Mouse (Mus musculus) kidney, embryonic 14.5 days (tissue): Measurements from ENCODE around the gene Ehd3. TPM values are rescaled to one million over a fixed set of nuclear protein-coding genes. Genes with fewer than 3 reads are reported as not detected.
"Not testable (repeated sequence)": the region's sequence is repeated elsewhere in the genome, so short reads cannot be mapped to it uniquely, and the experiment has no call there.

Experiments
- ATAC-seq: fragments of 200-750 bp; cut with Nextera tagmentation; 2 replicates; pipeline ENCODE4 v1.8.0; 2017; ENCODE audit warnings: moderate number of reproducible peaks, mild to moderate bottlenecking, moderate TSS enrichment, moderate library complexity; ENCODE audit not compliant: low FRiP score, low TSS enrichment
- H3K27ac ChIP-seq: fragments of 300-500 bp; sonication (generic); 2 replicates; pipeline ENCODE4 v1.5.1; 2014; ENCODE audit warnings: low read depth, mild to moderate bottlenecking, low read length, moderate library complexity, mixed read lengths
- H3K27me3 ChIP-seq: fragments of 300-500 bp; sonication (generic); 2 replicates; pipeline ENCODE4 v1.6.1; 2014; ENCODE audit warnings: mild to moderate bottlenecking, low read length; ENCODE audit not compliant: control insufficient read depth, insufficient read depth
- H3K36me3 ChIP-seq: fragments of 300-500 bp; sonication (generic); 2 replicates; pipeline ENCODE4 v1.6.1; 2014; ENCODE audit warnings: low read length, mixed read lengths; ENCODE audit not compliant: control insufficient read depth, insufficient read depth
- H3K4me1 ChIP-seq: fragments of 300-500 bp; sonication (generic); 2 replicates; pipeline ENCODE4 v1.6.1; 2014; ENCODE audit warnings: low read length, mixed read lengths; ENCODE audit not compliant: control insufficient read depth, insufficient read depth
- H3K4me2 ChIP-seq: fragments of 300-500 bp; sonication (generic); replicated peaks from 2 replicates; pipeline ENCODE4 v1.6.1; 2014; ENCODE audit warnings: low read depth, mild to moderate bottlenecking, low read length
- H3K4me3 ChIP-seq: fragments of 300-500 bp; sonication (generic); 2 replicates; pipeline ENCODE4 v1.5.1; 2014; ENCODE audit warnings: mild to moderate bottlenecking, low read length
- H3K9ac ChIP-seq: fragments of 300-500 bp; sonication (generic); 2 replicates; pipeline ENCODE4 v1.6.1; 2014; ENCODE audit warnings: low read depth, mild to moderate bottlenecking, low read length, moderate library complexity
- H3K9me3 ChIP-seq: fragments of 300-500 bp; sonication (generic); 2 replicates; pipeline ENCODE4 v1.6.1; 2016; ENCODE audit warnings: low read length; ENCODE audit not compliant: control insufficient read depth
- WGBS: fragments of 180-500 bp; shearing (Covaris S2); extraction: QIAGEN DNeasy Blood & Tissue Kit; methylation state at CpG from one replicate; pipeline ENCODE4 v1.1.7; 2014; 5-methylcytosine and 5-hydroxymethylcytosine counted together
- polyA plus RNA-seq: library from polyadenylated mRNA; unstranded; fragments of >200 nt; fragmentation: Nextera tagmentation; extraction: Ambion mirVana; gene quantifications from 2 replicates; pipeline ENCODE4 v1.2.1, GENCODE M21; 2014

The Ehd3 gene
- polyA plus RNA-seq, 1 experiment from 2014 or later: 11.4 TPM

DNA sequence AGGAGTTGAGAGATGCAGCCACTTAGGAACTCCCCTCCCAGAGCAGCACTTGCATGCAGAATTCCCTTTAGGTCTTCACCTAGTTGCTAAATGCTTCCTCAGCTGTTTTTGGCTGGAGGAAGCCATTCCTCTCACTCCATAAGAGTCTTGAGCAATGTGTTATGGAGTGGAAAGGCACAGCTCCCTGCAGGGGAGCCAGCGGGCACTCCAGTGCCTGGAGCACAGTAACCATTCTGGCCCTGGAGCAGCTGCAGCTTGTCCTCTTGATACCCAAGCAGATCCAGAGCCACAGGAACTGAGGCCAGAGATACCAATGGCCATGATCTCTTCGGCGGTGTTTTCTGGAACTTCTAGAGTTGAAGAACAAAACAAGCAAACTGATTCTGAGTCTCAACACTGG is 32.7 kb downstream of the Ehd3 start:
- WGBS: 90% methylated on average over 3 of the region's 3 CpGs
- no peak overlapping the region for H3K4me2 ChIP-seq
- no peak overlapping the region for H3K9ac ChIP-seq
- no peaks in the 10 kb centered on the region for H3K9me3 ChIP-seq
- no peaks in the 10 kb centered on the region for H3K4me1 ChIP-seq
- H3K27me3 ChIP-seq: no peaks in the 10 kb centered on the region
- no peaks in the 10 kb centered on the region for H3K36me3 ChIP-seq
- ATAC-seq: no peak
- no peak overlapping the region for H3K4me3 ChIP-seq
- no peak overlapping the region for H3K27ac ChIP-seq

DNA sequence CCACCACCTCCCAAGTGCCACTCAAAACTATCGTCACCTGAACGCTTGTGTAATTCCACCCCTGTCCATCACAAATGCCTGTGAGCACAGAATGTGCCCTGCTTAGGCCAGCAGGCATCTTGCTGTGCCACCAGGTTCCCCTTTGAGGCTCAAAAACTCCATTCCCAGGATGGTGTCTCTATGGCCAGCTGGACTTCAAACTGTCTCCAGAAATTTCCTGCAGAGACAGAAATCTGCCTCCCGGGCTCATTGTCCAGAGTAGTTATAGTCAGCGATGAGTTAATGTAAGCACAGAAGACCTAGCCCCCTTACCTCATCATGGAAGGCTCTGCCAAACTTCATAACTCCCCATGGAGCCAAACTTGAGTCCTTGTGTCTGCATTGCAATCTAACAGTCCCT is 33.3 kb downstream of the Ehd3 start:
- H3K4me2 ChIP-seq: no peak overlapping the region
- no peaks in the 10 kb centered on the region for H3K27me3 ChIP-seq
- no peak for ATAC-seq
- H3K27ac ChIP-seq: no peak overlapping the region
- WGBS: 90% methylated on average over 4 of the region's 4 CpGs
- H3K4me3 ChIP-seq: no peak overlapping the region
- H3K9ac ChIP-seq: no peak overlapping the region
- H3K4me1 ChIP-seq: no peaks in the 10 kb centered on the region
- no peaks in the 10 kb centered on the region for H3K9me3 ChIP-seq
- H3K36me3 ChIP-seq: no peaks in the 10 kb centered on the region

DNA sequence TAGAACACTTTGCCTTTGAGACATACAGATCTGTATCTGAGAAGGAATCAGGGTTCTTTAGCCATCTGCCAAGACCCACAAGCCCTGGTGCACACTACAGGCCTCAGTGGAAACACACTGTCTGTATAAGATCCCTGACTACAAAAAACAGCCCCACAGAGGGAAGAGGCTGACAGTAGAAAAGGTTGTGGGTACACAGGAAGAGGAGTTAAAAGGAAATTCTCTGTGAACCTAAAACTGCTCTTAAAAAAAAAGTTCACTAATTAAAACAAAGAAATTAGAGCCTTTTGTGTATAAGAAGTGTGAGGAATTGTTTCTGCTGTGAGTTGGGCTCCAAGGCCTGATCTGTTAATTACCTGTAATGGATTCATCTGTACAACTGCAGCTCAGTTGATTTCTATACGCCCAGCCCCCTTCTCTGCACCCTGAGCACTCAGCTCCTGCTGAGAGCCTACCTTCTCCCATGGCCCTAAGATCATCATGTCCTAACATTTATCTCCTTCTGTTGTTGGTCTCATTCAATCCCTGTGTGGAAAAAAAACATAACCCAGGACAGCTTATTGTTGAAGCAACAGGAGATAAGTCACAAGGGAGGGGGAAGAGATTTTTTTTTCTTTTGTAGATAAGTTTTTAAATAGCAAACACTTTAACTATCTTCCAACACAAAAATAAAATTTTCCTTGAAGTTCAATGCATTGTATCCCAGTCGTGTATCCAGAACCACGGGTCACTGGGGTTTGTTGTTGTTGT is 35.3 kb downstream of the Ehd3 start:
- no peaks in the 10 kb centered on the region for H3K9me3 ChIP-seq
- no peaks in the 10 kb centered on the region for H3K36me3 ChIP-seq
- no peaks in the 10 kb centered on the region for H3K27me3 ChIP-seq
- H3K4me3 ChIP-seq: no peak overlapping the region
- H3K4me1 ChIP-seq: no peaks in the 10 kb centered on the region
- no peak for ATAC-seq
- WGBS: 55% methylated on average over 3 of the region's 3 CpGs
- no peak overlapping the region for H3K27ac ChIP-seq
- H3K9ac ChIP-seq: no peak overlapping the region
- H3K4me2 ChIP-seq: no peak overlapping the region

DNA sequence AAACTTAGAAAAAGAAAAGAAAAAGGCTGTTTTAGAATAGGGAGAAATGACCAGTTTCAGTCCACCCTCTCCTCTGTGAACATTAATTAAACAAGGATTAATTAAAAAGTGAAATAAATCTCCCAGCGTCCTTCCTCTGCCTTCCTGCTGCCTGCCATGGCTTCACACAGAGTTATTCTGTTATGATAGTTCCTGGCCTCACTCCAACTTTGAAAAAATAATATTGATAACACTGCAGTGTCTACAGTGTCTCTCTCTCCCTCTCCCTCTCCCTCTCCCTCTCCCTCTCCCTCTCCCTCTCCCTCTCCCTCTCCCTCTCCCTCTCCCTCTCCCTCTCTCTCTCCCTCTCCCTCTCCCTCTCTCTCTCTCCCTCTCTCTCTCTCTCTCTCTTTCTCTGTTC is 35.9 kb downstream of the Ehd3 start:
- H3K4me1 ChIP-seq, H3K9me3 ChIP-seq, H3K9ac ChIP-seq, H3K4me3 ChIP-seq, H3K27me3 ChIP-seq, H3K36me3 ChIP-seq, H3K4me2 ChIP-seq, H3K27ac ChIP-seq, ATAC-seq: not testable (repeated sequence)
- 37% methylated on average over 1 of the region's 1 CpGs for WGBS

DNA sequence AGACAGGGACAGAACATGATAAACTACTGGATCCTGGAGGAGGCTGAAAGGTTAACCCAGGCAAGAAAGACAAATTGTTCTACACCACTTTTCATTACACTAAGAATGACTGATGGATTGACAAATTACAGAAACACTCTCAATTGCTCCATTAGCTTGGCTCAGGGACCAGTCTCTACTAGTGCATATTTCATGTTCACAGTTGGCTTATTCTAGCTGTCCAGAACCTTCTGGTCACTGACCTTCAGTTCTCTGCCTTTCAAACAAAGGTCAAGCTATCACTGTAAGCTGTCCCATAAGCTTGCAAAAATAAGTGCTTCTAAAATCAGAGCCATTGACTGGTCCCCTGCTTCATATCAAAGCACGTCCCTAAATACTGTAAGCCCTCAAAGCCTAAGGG is 39.0 kb downstream of the Ehd3 start:
- Histone ChIP-seq H3K36me3 (no peaks in the 10 kb centered on the region), H3K4me2 (no peak overlapping the region), H3K9ac (no peak overlapping the region), H3K27me3 (no peaks in the 10 kb centered on the region), H3K9me3 (no peaks in the 10 kb centered on the region), H3K27ac (no peak overlapping the region), H3K4me3 (no peak overlapping the region), H3K4me1 (no peaks in the 10 kb centered on the region)
- 77% methylated on average over 1 of the region's 1 CpGs for WGBS
- ATAC-seq: no peak

DNA sequence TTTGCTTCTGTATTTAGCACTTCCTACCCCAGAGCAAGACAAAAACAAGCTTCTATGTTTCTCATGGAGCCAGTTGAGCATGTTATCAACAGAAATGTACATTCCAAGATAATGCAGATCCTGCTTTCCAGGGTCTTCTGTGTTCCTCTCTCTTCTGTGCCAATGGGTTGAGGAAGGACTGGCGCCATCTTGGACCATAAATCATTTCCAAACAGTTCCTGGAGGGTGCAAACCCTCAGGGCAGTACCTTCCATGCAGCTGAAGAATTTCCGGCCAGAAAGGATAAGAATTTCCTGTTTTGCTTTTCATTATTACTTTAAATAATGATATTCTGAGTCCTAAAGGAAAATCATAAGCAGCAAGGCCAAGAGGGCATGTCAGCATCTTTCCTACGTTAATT is 41.7 kb downstream of the Ehd3 start:
- Histone ChIP-seq H3K9ac (no peak overlapping the region), H3K4me3 (no peak overlapping the region), H3K27me3 (no peaks in the 10 kb centered on the region), H3K36me3 (no peaks in the 10 kb centered on the region), H3K4me1 (no peaks in the 10 kb centered on the region), H3K9me3 (no peaks in the 10 kb centered on the region), H3K27ac (no peak overlapping the region), H3K4me2 (no peak overlapping the region)
- ATAC-seq: no peak
- 71% methylated on average over 3 of the region's 3 CpGs for WGBS

DNA sequence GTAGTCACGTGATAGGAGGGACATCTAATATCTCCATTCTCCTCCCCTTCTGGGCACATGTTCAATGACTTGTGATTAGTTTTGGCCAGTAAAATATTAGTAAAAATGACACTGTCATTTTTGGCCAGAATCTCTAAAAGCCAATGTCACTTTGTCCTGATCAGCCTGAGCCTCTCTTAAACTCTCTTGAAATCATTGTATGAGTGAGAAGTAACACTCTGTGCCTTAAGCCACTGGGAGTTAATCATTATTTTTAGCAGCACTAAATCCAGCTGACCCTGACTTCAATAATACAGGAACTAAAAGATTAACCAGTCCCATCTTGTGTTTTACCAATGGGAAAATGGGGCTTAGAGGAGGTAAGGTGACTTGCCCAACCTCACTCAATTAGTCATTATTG is 43.5 kb downstream of the Ehd3 start:
- Histone ChIP-seq H3K9ac (no peak overlapping the region), H3K27ac (no peak overlapping the region), H3K27me3 (no peaks in the 10 kb centered on the region), H3K36me3 (no peaks in the 10 kb centered on the region), H3K4me3 (no peak overlapping the region), H3K9me3 (no peaks in the 10 kb centered on the region), H3K4me2 (no peak overlapping the region), H3K4me1 (no peaks in the 10 kb centered on the region)
- WGBS: 90% methylated on average over 1 of the region's 1 CpGs
- ATAC-seq: no peak

DNA sequence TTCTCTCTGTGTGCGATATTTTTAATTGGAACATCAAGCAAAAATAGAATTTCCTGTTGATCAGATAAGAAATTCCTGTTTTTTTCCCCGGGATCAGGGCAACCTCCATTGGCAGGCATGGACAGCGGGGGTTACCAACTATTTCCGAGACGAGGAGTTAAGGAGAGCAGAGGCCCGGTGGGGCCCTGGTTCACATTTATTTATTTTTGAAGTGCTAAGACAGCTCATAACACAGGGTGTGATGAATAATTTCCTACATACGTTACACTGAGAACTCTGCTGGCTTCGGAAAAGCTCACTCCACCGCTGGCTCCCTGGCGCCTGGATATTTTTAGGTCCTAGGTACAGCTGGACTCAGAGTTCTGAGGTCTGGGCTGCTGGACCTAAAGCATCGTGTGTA is 49.1 kb downstream of the Ehd3 start:
- no peak for ATAC-seq
- no peak overlapping the region for H3K4me3 ChIP-seq
- no peak overlapping the region for H3K4me2 ChIP-seq
- H3K36me3 ChIP-seq: no peaks in the 10 kb centered on the region
- H3K9me3 ChIP-seq: 0 out of 2 replicates have a peak, but pooled peaks cover 3% of the 10 kb centered on the region
- no peaks in the 10 kb centered on the region for H3K27me3 ChIP-seq
- H3K4me1 ChIP-seq: no peaks in the 10 kb centered on the region
- no peak overlapping the region for H3K9ac ChIP-seq
- H3K27ac ChIP-seq: no peak overlapping the region
- 79% methylated on average over 11 of the region's 11 CpGs for WGBS

DNA sequence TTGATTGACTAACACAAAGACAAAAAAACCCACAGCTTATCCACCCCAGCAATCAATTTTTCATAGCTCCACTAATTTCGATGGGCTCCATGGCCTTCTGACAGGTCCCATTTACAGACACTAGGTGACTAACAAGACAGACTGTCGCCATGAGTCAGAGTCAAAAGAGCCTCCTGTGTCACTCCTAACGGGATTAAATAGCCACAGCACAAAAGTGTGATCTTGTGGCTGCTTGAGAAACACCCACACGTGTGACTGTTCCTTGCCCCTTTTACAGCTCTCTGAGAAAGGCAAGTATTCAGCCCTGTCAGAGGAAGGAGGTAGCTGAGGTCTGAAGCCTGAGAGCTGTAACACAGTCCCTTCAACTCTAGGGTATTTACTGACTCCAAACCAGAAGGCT is 49.8 kb downstream of the Ehd3 start:
- no peak overlapping the region for H3K4me2 ChIP-seq
- no peak overlapping the region for H3K9ac ChIP-seq
- no peaks in the 10 kb centered on the region for H3K4me1 ChIP-seq
- WGBS: 59% methylated on average over 4 of the region's 4 CpGs
- H3K36me3 ChIP-seq: no peaks in the 10 kb centered on the region
- ATAC-seq: no peak
- no peaks in the 10 kb centered on the region for H3K27me3 ChIP-seq
- no peak overlapping the region for H3K27ac ChIP-seq
- 0 out of 2 replicates have a peak, but pooled peaks cover 3% of the 10 kb centered on the region for H3K9me3 ChIP-seq
- H3K4me3 ChIP-seq: no peak overlapping the region
